Mouse (Mus musculus): ENCODE results near the gene Glmp.

DNA sequence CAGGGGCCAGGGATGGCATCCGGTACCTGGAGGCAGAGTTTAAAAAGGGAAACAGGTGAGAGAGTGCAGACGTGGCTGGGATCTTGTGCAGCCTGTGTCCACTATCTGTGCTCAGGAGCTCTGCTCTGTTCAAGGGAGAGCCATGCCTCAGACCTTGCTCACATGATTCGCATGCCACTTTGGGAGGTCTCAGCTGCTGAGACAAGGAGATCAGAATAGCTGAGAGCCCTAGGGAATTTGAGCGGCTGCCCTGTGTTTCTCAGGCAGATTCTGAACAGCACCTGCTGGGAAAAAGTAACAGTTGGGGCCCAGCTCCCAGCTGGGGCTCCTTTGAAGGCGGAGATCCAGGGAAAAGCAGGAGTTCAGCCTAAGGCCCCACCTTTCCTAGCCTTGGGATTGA is 34.8 kb downstream of the Glmp start:
- TF ChIP-seq FLI1 (IDR thresholded peaks at IDR 0.05; ENCODE audit: low read length) (no peak), GATA1 (IDR thresholded peaks at IDR 0.05; ENCODE audit: borderline replicate concordance, low read length) (no peak)
